Mouse (Mus musculus) brain, embryonic 14.5 days (tissue): ENCODE results near the gene Cic.

ENCODE experiments used
- CTCF ChIP-seq: fragments of 200-500 bp; IDR thresholded peaks from 2 replicates; pipeline ENCODE4 v1.5.1; 2012; ENCODE audit warnings: inconsistent platforms, mild to moderate bottlenecking, moderate library complexity, borderline replicate concordance; ENCODE audit not compliant: insufficient read depth, insufficient read length; ENCODE audit errors: extremely low read depth
- POLR2A ChIP-seq: fragments of 200-500 bp; IDR thresholded peaks from 2 replicates; pipeline ENCODE4 v1.6.1; 2012; ENCODE audit warnings: mild to moderate bottlenecking, inconsistent platforms, borderline replicate concordance; ENCODE audit not compliant: poor library complexity, insufficient read depth, insufficient read length, severe bottlenecking; ENCODE audit errors: extremely low read depth

DNA sequence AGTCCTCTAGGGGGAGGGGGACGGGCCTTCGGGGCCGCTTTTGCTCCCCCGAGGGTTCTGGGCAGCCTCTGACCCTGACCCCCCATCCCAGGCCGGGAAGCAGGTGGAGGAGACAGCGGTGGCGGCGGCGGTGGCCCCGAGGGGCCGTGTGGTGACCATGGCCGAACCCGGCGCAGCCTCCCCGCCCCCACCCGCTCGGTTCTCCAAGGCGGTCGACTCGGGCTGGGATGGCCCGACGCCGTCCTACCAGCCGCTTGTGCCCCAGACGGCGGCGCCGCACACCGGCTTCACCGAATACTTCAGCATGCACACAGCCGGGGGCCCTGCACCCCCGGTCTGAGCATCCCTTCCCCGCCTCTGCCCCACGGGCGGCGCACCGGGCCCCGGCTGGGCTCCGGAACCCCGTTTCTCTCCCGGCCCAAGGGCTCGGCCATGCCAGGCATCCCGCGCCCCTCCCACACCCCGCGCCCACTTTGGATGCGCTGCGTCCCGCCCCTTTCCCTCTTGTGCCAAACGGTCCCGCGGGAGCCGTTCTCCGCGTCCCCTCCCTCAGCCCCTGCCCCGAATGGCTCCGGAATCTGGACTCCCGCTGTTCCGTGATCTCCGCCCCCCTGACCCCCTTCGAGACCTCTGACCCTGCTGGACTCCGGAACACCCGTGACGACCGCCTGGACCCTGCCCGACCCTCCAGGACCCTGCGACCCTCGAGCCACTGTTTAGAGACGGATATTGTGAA, 48.0 kb downstream of the Cic start:
- TF ChIP-seq CTCF (no peak), POLR2A (no peak)
